18 mouse cellular contexts compared by ENCODE assay signal in genomic region chr19:60030212-60030788, GRCm38 (mm10).
DNase-seq lines count a peak whose midpoint lies in the region; ATAC-seq lines count a peak whose summit lies in the region.
"Had no signal": no experiment of that assay in that cellular context is flagged by ENCODE, and none has a peak within 500 bp of the region (broad histone marks: within the 10 kb centered on the region; RNA-seq: fewer than 3 reads in every experiment).

No protein-coding gene starts in this region.

- H3K36me3 ChIP-seq in hindbrain, embryonic 13.5 days = no peaks in the 10 kb centered on the region
- no peaks in the 10 kb centered on the region for H3K36me3 ChIP-seq in hindbrain, embryonic 11.5 days (ENCODE audit: control insufficient read depth, insufficient read depth, low read length)
- H3K36me3 ChIP-seq in kidney, embryonic 16.5 days (ENCODE audit: insufficient read depth, low read length) = no peaks in the 10 kb centered on the region
- H3K36me3 ChIP-seq: embryonic facial prominence, embryonic 15.5 days; liver, embryonic 12.5 days had no signal

- H3K27me3 ChIP-seq in hindbrain, embryonic 13.5 days = no peaks in the 10 kb centered on the region
- no peaks in the 10 kb centered on the region for H3K27me3 ChIP-seq in hindbrain, embryonic 11.5 days (ENCODE audit: control insufficient read depth, insufficient read depth, low read length)
- H3K27me3 ChIP-seq in kidney, embryonic 16.5 days (ENCODE audit: insufficient read depth, low read length) = no peaks in the 10 kb centered on the region
- H3K27me3 ChIP-seq: embryonic facial prominence, embryonic 15.5 days; liver, embryonic 12.5 days had no signal

- H3K9me3 ChIP-seq in hindbrain, embryonic 13.5 days = no peaks in the 10 kb centered on the region
- H3K9me3 ChIP-seq in hindbrain, embryonic 11.5 days (ENCODE audit: control insufficient read depth, low read length) = no peaks in the 10 kb centered on the region
- H3K9me3 ChIP-seq in kidney, embryonic 16.5 days (ENCODE audit: low read length) = no peaks in the 10 kb centered on the region
- H3K9me3 ChIP-seq: embryonic facial prominence, embryonic 15.5 days; liver, embryonic 12.5 days had no signal

- H3K27ac ChIP-seq in hindbrain, embryonic 13.5 days = 0 out of 2 replicates have a peak overlapping the region, but pooled peaks have one; percentile 15
- H3K27ac ChIP-seq in hindbrain, embryonic 11.5 days (ENCODE audit: low read depth, low read length) = no peak overlapping the region
- H3K27ac ChIP-seq in kidney, embryonic 16.5 days (ENCODE audit: low read length) = peak overlapping the region; percentile 82
- H3K27ac ChIP-seq: embryonic facial prominence, embryonic 15.5 days; liver, embryonic 12.5 days had no signal

- H3K4me1 ChIP-seq in hindbrain, embryonic 13.5 days (replicated peaks) = peaks cover 4% of the 10 kb centered on the region
- no peaks in the 10 kb centered on the region for H3K4me1 ChIP-seq in hindbrain, embryonic 11.5 days (replicated peaks; ENCODE audit: control insufficient read depth, insufficient read depth, low read length)
- peaks cover 17% of the 10 kb centered on the region for H3K4me1 ChIP-seq in kidney, embryonic 16.5 days (ENCODE audit: insufficient read depth, low read length)
- H3K4me1 ChIP-seq: embryonic facial prominence, embryonic 15.5 days; liver, embryonic 12.5 days had no signal

- H3K9ac ChIP-seq in hindbrain, embryonic 13.5 days = no peak overlapping the region
- H3K9ac ChIP-seq in hindbrain, embryonic 11.5 days (ENCODE audit: low read depth, low read length) = no peak overlapping the region
- H3K9ac ChIP-seq in kidney, embryonic 16.5 days (replicated peaks; ENCODE audit: low read length) = no peak overlapping the region
- H3K9ac ChIP-seq: embryonic facial prominence, embryonic 15.5 days; liver, embryonic 12.5 days had no signal

- H3K4me3 ChIP-seq in hindbrain, embryonic 13.5 days = no peak overlapping the region
- no peak overlapping the region for H3K4me3 ChIP-seq in hindbrain, embryonic 11.5 days (ENCODE audit: low read depth, low read length)
- H3K4me3 ChIP-seq in kidney, embryonic 16.5 days (ENCODE audit: low read length) = no peak overlapping the region
- H3K4me3 ChIP-seq: embryonic facial prominence, embryonic 15.5 days; liver, embryonic 12.5 days had no signal

- WGBS in hindbrain, embryonic 13.5 days = 63% methylated on average over 3 of the region's 3 CpGs
- 78% methylated on average over 3 of the region's 3 CpGs for WGBS in hindbrain, embryonic 11.5 days
- 16% methylated on average over 3 of the region's 3 CpGs for WGBS in kidney, embryonic 16.5 days

- no peak overlapping the region for H3K4me2 ChIP-seq in hindbrain, embryonic 13.5 days
- H3K4me2 ChIP-seq in hindbrain, embryonic 11.5 days (replicated peaks; ENCODE audit: low read depth, low read length) = no peak overlapping the region
- H3K4me2 ChIP-seq in kidney, embryonic 16.5 days (replicated peaks; ENCODE audit: low read depth, low read length) = no peak overlapping the region
- H3K4me2 ChIP-seq: embryonic facial prominence, embryonic 15.5 days; liver, embryonic 12.5 days had no signal

- no peak for DNase-seq in hindbrain, embryonic 11.5 days (ENCODE audit: low spot score)
- DNase-seq in kidney, adult 9 months = no peak
- peak; percentile 13 for DNase-seq in brain, adult 2 months (ENCODE audit: low read depth, low spot score)
- DNase-seq in mesoderm, embryonic 11.5 days (ENCODE audit: low read depth, low spot score) = peak; percentile 27
- no peak for DNase-seq in layer of hippocampus, postnatal 10 days (ENCODE audit: low spot score in 2 of 2)
- DNase-seq: adrenal gland, postnatal 36 days; B cell, adult 2 months; cerebellum, adult 2 months; cerebellum, postnatal 36 days; gastrocnemius, postnatal 25 days; kidney, adult 11 months; lung, adult 2 months; thymus, adult 18-20 months had no signal

- ATAC-seq in hindbrain, embryonic 13.5 days (ENCODE audit: low FRiP score) = no peak
- ATAC-seq in hindbrain, embryonic 11.5 days (ENCODE audit: low FRiP score) = no peak
- ATAC-seq in kidney, embryonic 16.5 days (ENCODE audit: low FRiP score, low TSS enrichment) = peak; percentile 92
- ATAC-seq: forebrain, embryonic 16.5 days; liver, embryonic 12.5 days had no signal

Comparison
In these comparisons a context has a peak if more than half of its experiments do, and no peak if none do; other contexts are left out.
1. DNase-seq: peak in brain, adult 2 months (single experiment) and mesoderm, embryonic 11.5 days (single experiment); none in hindbrain, embryonic 11.5 days (single experiment), kidney, adult 9 months (single experiment) and layer of hippocampus, postnatal 10 days (0 of 2).